Mouse (Mus musculus): ENCODE data around the gene Rhou.

GRCm38 (mm10) chr8:123697329-123697728 is 43.6 kb downstream of the Rhou start:
- TF ChIP-seq CTCF (IDR thresholded peaks at IDR 0.05; ENCODE audit: low read depth) (no peak), EP300 (IDR thresholded peaks at IDR 0.05; ENCODE audit: low read depth) (no peak)

Data from liver, embryonic 14.5 days (tissue).